Mouse (Mus musculus) testis, postnatal 10 days (tissue): ENCODE measurements around the gene Nras.

ENCODE experiments used
- DNase-seq: peaks from one replicate; pipeline ENCODE4 v3.0.0; 2021; ENCODE audit warnings: low spot score

Gene Nras

GRCm38 (mm10) chr3:103098662-103099061 is 40.6 kb downstream of the Nras start:
- no peak for DNase-seq

DNA sequence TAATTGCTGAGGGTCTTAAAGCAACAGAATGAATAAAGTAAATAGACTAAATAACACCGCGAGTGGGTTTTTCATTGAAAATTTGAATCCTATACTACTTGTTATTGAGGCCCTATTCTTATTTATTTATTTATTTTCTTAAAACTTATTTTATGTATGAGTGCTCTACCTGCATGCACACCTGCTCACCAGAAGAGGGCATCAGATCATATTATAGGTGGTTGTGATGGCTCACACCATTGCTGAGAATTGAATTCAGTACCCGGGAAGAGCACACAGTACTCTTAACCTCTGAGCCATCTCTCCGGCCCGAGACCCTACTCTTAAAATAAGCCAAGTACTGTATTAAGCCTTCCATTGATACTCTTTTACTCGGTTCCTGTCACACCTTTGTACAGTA is 41.6 kb downstream of the Nras start:
- DNase-seq = no peak

GRCm38 (mm10) chr3:103100735-103101134 is 42.6 kb downstream of the Nras start:
- no peak for DNase-seq

DNA sequence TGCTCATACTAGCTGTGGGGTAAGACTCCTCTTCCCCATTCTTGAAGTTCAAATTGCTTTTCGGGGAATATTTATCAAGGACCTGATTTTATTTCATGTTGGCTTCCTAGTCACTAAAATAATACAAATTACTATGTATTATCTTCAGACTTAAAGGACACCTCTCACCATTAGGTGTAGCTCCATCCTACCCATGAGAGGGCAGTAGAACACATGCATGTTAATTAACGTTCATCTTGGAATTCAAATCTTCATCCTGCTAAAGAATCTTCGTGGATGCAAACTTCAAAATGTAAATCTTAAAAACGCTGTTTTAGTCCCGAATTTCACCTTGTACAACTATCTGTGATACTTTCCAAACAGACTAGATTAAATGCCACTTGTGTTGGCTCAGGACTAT is 43.1 kb downstream of the Nras start:
- DNase-seq = no peak

DNA sequence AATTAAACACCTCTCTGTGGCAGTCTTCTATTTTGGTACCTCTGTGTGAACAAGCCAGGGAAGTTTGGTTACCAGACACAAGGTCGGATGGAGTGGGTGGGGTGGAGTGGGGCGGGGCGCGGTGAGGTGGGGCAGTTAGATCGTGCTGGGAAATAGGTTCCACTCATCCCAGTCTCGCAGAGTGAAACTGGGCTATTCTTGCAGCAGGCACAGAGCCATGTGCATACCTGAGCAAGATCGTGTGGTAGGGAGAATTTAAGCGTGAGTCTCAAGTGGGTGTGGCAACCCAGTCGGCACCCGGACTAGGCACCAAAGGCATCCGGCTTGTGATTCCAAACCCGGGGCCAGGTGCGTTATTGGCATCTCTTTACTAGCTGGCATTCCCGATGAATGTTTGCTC is 43.8 kb downstream of the Nras start:
- no peak for DNase-seq

- DNase-seq = peak; percentile 98
Measured at GRCm38 (mm10) chr3:103102454-103103390, 44.6 kb downstream of the Nras start, which contains the start of gene Dennd2c. Gene Dennd2c (plus strand): TSS chr3:103102604.

DNA sequence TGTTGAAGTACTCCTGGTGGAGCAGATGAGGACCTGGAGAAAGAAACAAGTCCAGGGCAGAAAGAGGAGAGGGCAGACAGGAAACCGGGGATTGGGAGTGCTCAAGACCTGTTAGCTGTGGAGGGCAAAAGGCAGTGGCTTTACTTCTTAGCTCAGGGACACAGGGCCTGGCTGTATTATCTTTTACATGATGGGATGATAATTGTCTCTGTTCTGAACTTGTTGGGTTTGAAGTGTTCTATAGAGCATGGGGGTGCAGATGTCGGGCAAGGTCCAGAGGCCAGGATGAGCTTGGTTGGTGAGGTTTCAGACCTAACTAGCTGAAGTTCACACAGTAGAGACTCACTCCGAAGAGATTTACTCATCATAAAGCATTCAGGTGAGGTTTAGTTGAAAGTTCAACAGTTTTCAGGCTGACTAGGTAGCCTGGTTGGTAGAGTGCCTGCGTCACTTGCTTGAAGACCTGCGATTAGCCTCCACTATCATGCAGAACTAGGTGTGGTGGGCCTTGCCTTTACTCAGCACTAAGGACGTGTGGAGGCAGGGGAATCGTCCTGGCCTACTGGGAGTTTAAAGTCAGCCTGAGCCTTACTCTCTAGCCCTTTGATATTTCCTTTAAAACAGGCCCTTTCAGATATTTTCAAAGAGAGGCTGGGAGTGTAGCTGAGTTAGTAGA is 49.6 kb downstream of the Nras start:
- no peak for DNase-seq

DNA sequence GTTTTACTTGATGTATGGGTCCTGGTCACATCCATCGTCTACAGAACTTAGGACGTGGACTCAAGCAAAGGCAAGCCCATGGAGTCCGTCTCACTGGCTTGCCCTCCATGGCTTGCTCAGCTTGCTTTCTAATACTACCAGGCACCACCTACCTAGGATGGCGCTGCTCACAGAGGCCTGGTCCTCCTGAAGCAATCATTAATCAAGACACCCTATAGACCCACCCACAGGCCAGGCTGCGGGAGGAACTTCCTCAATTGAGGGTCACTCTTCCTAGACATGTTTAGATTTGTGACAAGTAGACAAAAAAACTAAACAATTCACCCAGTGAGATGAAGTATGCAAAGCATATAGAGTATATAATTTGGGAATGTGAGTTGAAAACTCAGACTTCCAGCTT is 54.1 kb downstream of the Nras start:
- no peak for DNase-seq
